Mouse (Mus musculus) testis, adult 2 months (tissue): Measurements from ENCODE around the gene Nfatc3.

Source experiments
- CTCF ChIP-seq: fragments of 200-500 bp; IDR thresholded peaks from 2 replicates; pipeline ENCODE4 v1.5.1; 2012; ENCODE audit warnings: low read depth, mild to moderate bottlenecking, inconsistent platforms, low read length, moderate library complexity; ENCODE audit not compliant: control insufficient read depth, insufficient read depth, insufficient replicate concordance
- POLR2A ChIP-seq: fragments of 200-500 bp; IDR thresholded peaks from 2 replicates; pipeline ENCODE4 v1.6.1; 2012; ENCODE audit warnings: low read depth, mild to moderate bottlenecking, inconsistent platforms, low read length, moderate library complexity; ENCODE audit not compliant: control insufficient read depth

GRCm38 (mm10) chr8:106108080-106108479, 49.4 kb downstream of the Nfatc3 start:
- no peak for TF ChIP-seq CTCF
- no peak for TF ChIP-seq POLR2A
